Mouse (Mus musculus): Measurements from ENCODE around the gene Gpr39. TPM values are rescaled to one million over a fixed set of nuclear protein-coding genes. Genes with fewer than 3 reads are reported as not detected.
"Not testable (repeated sequence)": the region's sequence is repeated elsewhere in the genome, so short reads cannot be mapped to it uniquely, and the experiment has no call there.

The Gpr39 gene
- total RNA-seq (2021) (under 1 TPM in 1 of 2 experiments, not detected in 1; 0.52 TPM), polyA plus RNA-seq (2012; rRNA removed) (0.08 and 0.25 TPM in 2 replicates)
- long read RNA-seq, result 0 reads

GRCm38 (mm10) chr1:125676790-125677273 is at the start of gene Gpr39:
Gpr39 (plus strand) TSS chr1:125676995.
- DNase-seq, result peak; percentile 20

GRCm38 (mm10) chr1:125639501-125640253 is 37.1 kb upstream of the Gpr39 start:
- peak; percentile 3 for DNase-seq

- no peak for DNase-seq
Measured at GRCm38 (mm10) chr1:125643643-125644042, 33.2 kb upstream of the Gpr39 start.

GRCm38 (mm10) chr1:125646816-125647215 is 30.0 kb upstream of the Gpr39 start:
- DNase-seq, result not testable (repeated sequence)

GRCm38 (mm10) chr1:125648011-125648410 is 28.8 kb upstream of the Gpr39 start:
- no peak for DNase-seq

GRCm38 (mm10) chr1:125649056-125649455 is 27.7 kb upstream of the Gpr39 start:
- no peak for DNase-seq

GRCm38 (mm10) chr1:125652836-125653594 is 23.8 kb upstream of the Gpr39 start:
- no peak for DNase-seq

- DNase-seq, result no peak
Measured at GRCm38 (mm10) chr1:125657416-125657815, 19.4 kb upstream of the Gpr39 start.

GRCm38 (mm10) chr1:125660151-125660550 is 16.6 kb upstream of the Gpr39 start:
- DNase-seq, result no peak

- no peak for DNase-seq
Measured at GRCm38 (mm10) chr1:125660901-125661300, 15.9 kb upstream of the Gpr39 start.

GRCm38 (mm10) chr1:125662058-125662457 is 14.7 kb upstream of the Gpr39 start:
- DNase-seq, result no peak

- DNase-seq, result no peak
Measured at GRCm38 (mm10) chr1:125662660-125663059, 14.1 kb upstream of the Gpr39 start.

GRCm38 (mm10) chr1:125663104-125663503 is 13.7 kb upstream of the Gpr39 start:
- peak; percentile 49 for DNase-seq

- no peak for DNase-seq
Measured at GRCm38 (mm10) chr1:125665127-125665637, 11.6 kb upstream of the Gpr39 start.

- DNase-seq, result no peak
Measured at GRCm38 (mm10) chr1:125669035-125669434, 7.8 kb upstream of the Gpr39 start.

GRCm38 (mm10) chr1:125675186-125675585 is 1.6 kb upstream of the Gpr39 start:
- no peak for DNase-seq

GRCm38 (mm10) chr1:125677286-125677685 is 491 bp downstream of the Gpr39 start:
- DNase-seq, result no peak

- no peak for DNase-seq
Measured at GRCm38 (mm10) chr1:125679522-125680077, 2.8 kb downstream of the Gpr39 start.

- no peak for DNase-seq
Measured at GRCm38 (mm10) chr1:125684423-125684822, 7.6 kb downstream of the Gpr39 start.

GRCm38 (mm10) chr1:125685304-125685703 is 8.5 kb downstream of the Gpr39 start:
- no peak for DNase-seq

GRCm38 (mm10) chr1:125687701-125688420 is 11.1 kb downstream of the Gpr39 start:
- no peak for DNase-seq

- no peak for DNase-seq
Measured at GRCm38 (mm10) chr1:125693541-125693940, 16.7 kb downstream of the Gpr39 start.
